Mouse (Mus musculus) midbrain, embryonic 13.5 days (tissue): ENCODE results near the gene Tspan14. TPM values are rescaled to one million over a fixed set of nuclear protein-coding genes. Genes with fewer than 3 reads are reported as not detected.

Experiments used
- ATAC-seq: fragments of 200-750 bp; cut with Nextera tagmentation; 2 replicates; pipeline ENCODE4 v1.8.0; 2017; ENCODE audit warnings: mild to moderate bottlenecking, moderate TSS enrichment, moderate library complexity
- H3K27ac ChIP-seq: fragments of 300-500 bp; sonication (generic); 2 replicates; pipeline ENCODE4 v1.5.1; 2015; ENCODE audit warnings: inconsistent platforms, mild to moderate bottlenecking, moderate library complexity
- H3K27me3 ChIP-seq: fragments of 300-500 bp; sonication (generic); 2 replicates; pipeline ENCODE4 v1.6.1; 2015; ENCODE audit warnings: mild to moderate bottlenecking, inconsistent platforms
- H3K36me3 ChIP-seq: fragments of 300-500 bp; sonication (generic); 2 replicates; pipeline ENCODE4 v1.6.1; 2015; ENCODE audit warnings: mild to moderate bottlenecking, inconsistent platforms
- H3K4me1 ChIP-seq: fragments of 300-500 bp; sonication (generic); replicated peaks from 2 replicates; pipeline ENCODE4 v1.6.1; 2015; ENCODE audit warnings: inconsistent platforms
- H3K4me2 ChIP-seq: fragments of 300-500 bp; sonication (generic); replicated peaks from 2 replicates; pipeline ENCODE4 v1.6.1; 2015; ENCODE audit warnings: moderate library complexity, mild to moderate bottlenecking, inconsistent platforms
- H3K4me3 ChIP-seq: fragments of 300-500 bp; sonication (generic); replicated peaks from 2 replicates; pipeline ENCODE4 v1.5.1; 2015; ENCODE audit warnings: mild to moderate bottlenecking, inconsistent platforms
- H3K9ac ChIP-seq: fragments of 300-500 bp; sonication (generic); replicated peaks from 2 replicates; pipeline ENCODE4 v1.6.1; 2015; ENCODE audit warnings: mild to moderate bottlenecking, inconsistent platforms
- H3K9me3 ChIP-seq: fragments of 300-500 bp; sonication (generic); 2 replicates; pipeline ENCODE4 v1.6.1; 2016; ENCODE audit warnings: mild to moderate bottlenecking, inconsistent platforms
- WGBS: fragments of 180-500 bp; shearing (Covaris S2); methylation state at CpG from one replicate; pipeline ENCODE4 v1.1.7; 2015; 5-methylcytosine and 5-hydroxymethylcytosine counted together
- polyA plus RNA-seq: library from polyadenylated mRNA; unstranded; fragments of >200 nt; fragmentation: Nextera tagmentation; extraction: Ambion mirVana; gene quantifications from 2 replicates; pipeline ENCODE4 v1.2.1, GENCODE M21; 2015

Gene Tspan14
- polyA plus RNA-seq, 1 experiment from 2014 or later = 79.7 TPM

- 94% methylated on average over 9 of the region's 9 CpGs for WGBS
- H3K36me3 ChIP-seq = peaks cover 78% of the 10 kb centered on the region
- H3K27ac ChIP-seq = no peak overlapping the region
Measured at GRCm38 (mm10) chr14:40908763-40909162, 57.8 kb downstream of the Tspan14 start.

GRCm38 (mm10) chr14:40906770-40907169, 59.8 kb downstream of the Tspan14 start:
- H3K9me3 ChIP-seq = no peaks in the 10 kb centered on the region
- H3K27ac ChIP-seq = no peak overlapping the region
- no peak for ATAC-seq
- no peak overlapping the region for H3K9ac ChIP-seq
- no peaks in the 10 kb centered on the region for H3K4me1 ChIP-seq
- no peak overlapping the region for H3K4me3 ChIP-seq
- peaks cover 65% of the 10 kb centered on the region for H3K36me3 ChIP-seq
- 91% methylated on average over 9 of the region's 9 CpGs for WGBS
- no peaks in the 10 kb centered on the region for H3K27me3 ChIP-seq
- no peak overlapping the region for H3K4me2 ChIP-seq

More at GRCm38 (mm10) chr14:40908763-40909162, 57.8 kb downstream of the Tspan14 start:
- H3K9me3 ChIP-seq = no peaks in the 10 kb centered on the region
- no peak overlapping the region for H3K4me3 ChIP-seq
- H3K4me2 ChIP-seq = no peak overlapping the region
- H3K9ac ChIP-seq = no peak overlapping the region
- no peaks in the 10 kb centered on the region for H3K4me1 ChIP-seq
- H3K27me3 ChIP-seq = no peaks in the 10 kb centered on the region
- no peak for ATAC-seq

GRCm38 (mm10) chr14:40905813-40906212, 60.8 kb downstream of the Tspan14 start:
- no peak for ATAC-seq
- no peaks in the 10 kb centered on the region for H3K4me1 ChIP-seq
- 93% methylated on average over 8 of the region's 8 CpGs for WGBS
- no peak overlapping the region for H3K9ac ChIP-seq
- no peak overlapping the region for H3K4me2 ChIP-seq
- H3K27ac ChIP-seq = no peak overlapping the region
- no peaks in the 10 kb centered on the region for H3K27me3 ChIP-seq
- H3K4me3 ChIP-seq = no peak overlapping the region
- no peaks in the 10 kb centered on the region for H3K9me3 ChIP-seq
- peaks cover 55% of the 10 kb centered on the region for H3K36me3 ChIP-seq

GRCm38 (mm10) chr14:40902307-40903055, 64.1 kb downstream of the Tspan14 start:
- Histone ChIP-seq H3K9me3 (no peaks in the 10 kb centered on the region), H3K27me3 (no peaks in the 10 kb centered on the region), H3K4me1 (no peaks in the 10 kb centered on the region), H3K27ac (no peak overlapping the region), H3K9ac (no peak overlapping the region), H3K4me3 (no peak overlapping the region), H3K4me2 (no peak overlapping the region), H3K36me3 (peaks cover 22% of the 10 kb centered on the region)
- 63% methylated on average over 12 of the region's 12 CpGs for WGBS
- no peak for ATAC-seq

GRCm38 (mm10) chr14:40900267-40900666, 66.3 kb downstream of the Tspan14 start:
- Histone ChIP-seq H3K9me3 (no peaks in the 10 kb centered on the region), H3K4me1 (no peaks in the 10 kb centered on the region), H3K36me3 (peaks cover 2% of the 10 kb centered on the region), H3K27ac (no peak overlapping the region), H3K4me2 (no peak overlapping the region), H3K27me3 (no peaks in the 10 kb centered on the region), H3K9ac (no peak overlapping the region), H3K4me3 (no peak overlapping the region)
- 80% methylated on average over 2 of the region's 2 CpGs for WGBS
- no peak for ATAC-seq

GRCm38 (mm10) chr14:40897916-40898315, 68.7 kb downstream of the Tspan14 start:
- H3K36me3 ChIP-seq = no peaks in the 10 kb centered on the region
- H3K4me1 ChIP-seq = peaks cover 7% of the 10 kb centered on the region
- H3K27ac ChIP-seq = no peak overlapping the region
- WGBS = 85% methylated on average over 3 of the region's 3 CpGs
- ATAC-seq = no peak
- H3K9me3 ChIP-seq = no peaks in the 10 kb centered on the region
- no peak overlapping the region for H3K4me2 ChIP-seq
- no peak overlapping the region for H3K9ac ChIP-seq
- H3K4me3 ChIP-seq = no peak overlapping the region
- no peaks in the 10 kb centered on the region for H3K27me3 ChIP-seq

GRCm38 (mm10) chr14:40895681-40896080, 70.9 kb downstream of the Tspan14 start:
- no peak overlapping the region for H3K4me3 ChIP-seq
- H3K36me3 ChIP-seq = no peaks in the 10 kb centered on the region
- H3K4me1 ChIP-seq = peaks cover 7% of the 10 kb centered on the region
- no peak overlapping the region for H3K27ac ChIP-seq
- WGBS = 80% methylated on average over 8 of the region's 8 CpGs
- no peak overlapping the region for H3K9ac ChIP-seq
- no peak for ATAC-seq
- no peaks in the 10 kb centered on the region for H3K27me3 ChIP-seq
- H3K9me3 ChIP-seq = no peaks in the 10 kb centered on the region
- H3K4me2 ChIP-seq = no peak overlapping the region

- 17% methylated on average over 23 of the region's 23 CpGs for whole genome bisulfite sequencing
- Histone ChIP-seq H3K27ac (no peak overlapping the region), H3K4me3 (peak overlapping the region; percentile 16; the same call in 1 of the 2 replicates), H3K4me2 (peak overlapping the region; percentile 50), H3K27me3 (no peaks in the 10 kb centered on the region), H3K4me1 (peaks cover 7% of the 10 kb centered on the region), H3K36me3 (no peaks in the 10 kb centered on the region), H3K9ac (no peak overlapping the region), H3K9me3 (no peaks in the 10 kb centered on the region)
- peak; percentile 90 for ATAC-seq
Measured at GRCm38 (mm10) chr14:40894576-40895247, 71.9 kb downstream of the Tspan14 start.

GRCm38 (mm10) chr14:40893884-40894283, 72.7 kb downstream of the Tspan14 start:
- no peaks in the 10 kb centered on the region for H3K27me3 ChIP-seq
- 81% methylated on average over 8 of the region's 8 CpGs for WGBS
- 0 out of 2 replicates have a peak, but pooled peaks have one; percentile 5 for ATAC-seq
- no peak overlapping the region for H3K4me3 ChIP-seq
- no peaks in the 10 kb centered on the region for H3K36me3 ChIP-seq
- no peak overlapping the region; the same call in 1 of the 2 replicates for H3K4me2 ChIP-seq
- peaks cover 7% of the 10 kb centered on the region for H3K4me1 ChIP-seq
- H3K9me3 ChIP-seq = no peaks in the 10 kb centered on the region
- no peak overlapping the region for H3K27ac ChIP-seq
- H3K9ac ChIP-seq = no peak overlapping the region

GRCm38 (mm10) chr14:40893196-40893595, 73.4 kb downstream of the Tspan14 start, which contains the start of gene Sh2d4b:
Gene Sh2d4b, minus strand, starts transcription at chr14:40893266.
- H3K27ac ChIP-seq = no peak within 1 kb of the TSS
- H3K36me3 ChIP-seq = no peaks in the 10 kb centered on the region
- WGBS = 76% methylated on average over 3 of the region's 3 CpGs
- no peaks in the 10 kb centered on the region for H3K27me3 ChIP-seq
- H3K4me2 ChIP-seq = no peak within 1 kb of the TSS
- ATAC-seq = no peak
- peaks cover 7% of the 10 kb centered on the region for H3K4me1 ChIP-seq
- H3K4me3 ChIP-seq = no peak within 1 kb of the TSS
- H3K9me3 ChIP-seq = no peaks in the 10 kb centered on the region
- no peak within 1 kb of the TSS for H3K9ac ChIP-seq

GRCm38 (mm10) chr14:40892326-40892825, 74.2 kb downstream of the Tspan14 start:
- Histone ChIP-seq H3K9ac (no peak overlapping the region), H3K4me1 (peaks cover 7% of the 10 kb centered on the region), H3K27ac (no peak overlapping the region), H3K36me3 (no peaks in the 10 kb centered on the region), H3K4me3 (no peak overlapping the region), H3K4me2 (no peak overlapping the region), H3K27me3 (no peaks in the 10 kb centered on the region), H3K9me3 (no peaks in the 10 kb centered on the region)
- ATAC-seq = no peak
- WGBS = 81% methylated on average over 7 of the region's 7 CpGs

GRCm38 (mm10) chr14:40891506-40891905, 75.1 kb downstream of the Tspan14 start:
- H3K4me2 ChIP-seq = no peak overlapping the region
- H3K9ac ChIP-seq = no peak overlapping the region
- no peaks in the 10 kb centered on the region for H3K9me3 ChIP-seq
- WGBS = 93% methylated on average over 4 of the region's 4 CpGs
- H3K36me3 ChIP-seq = no peaks in the 10 kb centered on the region
- H3K27ac ChIP-seq = no peak overlapping the region
- H3K4me3 ChIP-seq = no peak overlapping the region
- no peaks in the 10 kb centered on the region for H3K27me3 ChIP-seq
- ATAC-seq = no peak
- peaks cover 7% of the 10 kb centered on the region for H3K4me1 ChIP-seq
